Mouse (Mus musculus): ENCODE data around the gene Smarca4.
"Not testable (repeated sequence)": the region's sequence is repeated elsewhere in the genome, so short reads cannot be mapped to it uniquely, and the experiment has no call there.

The Smarca4 gene

GRCm38 (mm10) chr9:21653253-21653652 is 37.3 kb downstream of the Smarca4 start:
- DNase-seq (ENCODE audit: low read depth, low spot score) = no peak

- peak; percentile 21 for DNase-seq (ENCODE audit: low read depth, low spot score)
Measured at GRCm38 (mm10) chr9:21662034-21662433, 46.1 kb downstream of the Smarca4 start.

GRCm38 (mm10) chr9:21668946-21669345 is 53.0 kb downstream of the Smarca4 start:
- DNase-seq (ENCODE audit: low read depth, low spot score) = no peak

GRCm38 (mm10) chr9:21670354-21670753 is 54.4 kb downstream of the Smarca4 start:
- DNase-seq (ENCODE audit: low read depth, low spot score) = no peak

GRCm38 (mm10) chr9:21671753-21672152 is 55.8 kb downstream of the Smarca4 start:
- no peak for DNase-seq (ENCODE audit: low read depth, low spot score)

- DNase-seq (ENCODE audit: low read depth, low spot score) = no peak
Measured at GRCm38 (mm10) chr9:21677706-21678105, 61.7 kb downstream of the Smarca4 start.

- DNase-seq (ENCODE audit: low read depth, low spot score) = no peak
Measured at GRCm38 (mm10) chr9:21680448-21680847, 64.5 kb downstream of the Smarca4 start.

- no peak for DNase-seq (ENCODE audit: low read depth, low spot score)
Measured at GRCm38 (mm10) chr9:21682827-21683226, 66.9 kb downstream of the Smarca4 start.

- DNase-seq (ENCODE audit: low read depth, low spot score) = peak; percentile 50
Measured at GRCm38 (mm10) chr9:21683897-21684296, 67.9 kb downstream of the Smarca4 start.

GRCm38 (mm10) chr9:21688554-21688953 is 72.6 kb downstream of the Smarca4 start:
- no peak for DNase-seq (ENCODE audit: low read depth, low spot score)

GRCm38 (mm10) chr9:21690031-21690430 is 74.1 kb downstream of the Smarca4 start:
- no peak for DNase-seq (ENCODE audit: low read depth, low spot score)

- DNase-seq (ENCODE audit: low read depth, low spot score) = no peak
Measured at GRCm38 (mm10) chr9:21691862-21692261, 75.9 kb downstream of the Smarca4 start.

- DNase-seq (ENCODE audit: low read depth, low spot score) = no peak
Measured at GRCm38 (mm10) chr9:21692491-21692890, 76.5 kb downstream of the Smarca4 start.

GRCm38 (mm10) chr9:21694071-21694470 is 78.1 kb downstream of the Smarca4 start:
- DNase-seq (ENCODE audit: low read depth, low spot score) = no peak

- DNase-seq (ENCODE audit: low read depth, low spot score) = no peak
Measured at GRCm38 (mm10) chr9:21695229-21695792, 79.3 kb downstream of the Smarca4 start.

- DNase-seq (ENCODE audit: low read depth, low spot score) = no peak
Measured at GRCm38 (mm10) chr9:21697121-21697520, 81.2 kb downstream of the Smarca4 start.

- not testable (repeated sequence) for DNase-seq (ENCODE audit: low read depth, low spot score)
Measured at GRCm38 (mm10) chr9:21699280-21699679, 83.3 kb downstream of the Smarca4 start.

GRCm38 (mm10) chr9:21701091-21701490 is 85.1 kb downstream of the Smarca4 start:
- peak; percentile 40 for DNase-seq (ENCODE audit: low read depth, low spot score)

- DNase-seq (ENCODE audit: low read depth, low spot score) = no peak
Measured at GRCm38 (mm10) chr9:21703494-21703893, 87.5 kb downstream of the Smarca4 start.

GRCm38 (mm10) chr9:21706085-21706484 is 90.1 kb downstream of the Smarca4 start:
- DNase-seq (ENCODE audit: low read depth, low spot score) = no peak

- DNase-seq (ENCODE audit: low read depth, low spot score) = no peak
Measured at GRCm38 (mm10) chr9:21706586-21707265, 90.8 kb downstream of the Smarca4 start.

- no peak for DNase-seq (ENCODE audit: low read depth, low spot score)
Measured at GRCm38 (mm10) chr9:21709340-21709739, 93.4 kb downstream of the Smarca4 start.

GRCm38 (mm10) chr9:21715298-21715697 is 99.3 kb downstream of the Smarca4 start:
- no peak for DNase-seq (ENCODE audit: low read depth, low spot score)
